Mouse (Mus musculus) testis, adult 2 months (tissue): ENCODE measurements around the gene Tomt.
A peak's percentile ranks its signal among the peaks of the same experiment; 100 is the strongest.

Experiments
- CTCF ChIP-seq: fragments of 200-500 bp; IDR thresholded peaks from 2 replicates; pipeline ENCODE4 v1.5.1; 2012; ENCODE audit warnings: low read depth, mild to moderate bottlenecking, inconsistent platforms, low read length, moderate library complexity; ENCODE audit not compliant: control insufficient read depth, insufficient read depth, insufficient replicate concordance
- POLR2A ChIP-seq: fragments of 200-500 bp; IDR thresholded peaks from 2 replicates; pipeline ENCODE4 v1.6.1; 2012; ENCODE audit warnings: low read depth, mild to moderate bottlenecking, inconsistent platforms, low read length, moderate library complexity; ENCODE audit not compliant: control insufficient read depth

- TF ChIP-seq POLR2A (peak; percentile 76), CTCF (no peak)
These were observed 27.6 kb upstream of the Tomt start, which contains the start of the genes Lrrc51 and Numa1 for GRCm38 (mm10) chr7:101933751-101934240.
